Comparison of ENCODE assay signal across 18 mouse cellular contexts in the genomic region with DNA sequence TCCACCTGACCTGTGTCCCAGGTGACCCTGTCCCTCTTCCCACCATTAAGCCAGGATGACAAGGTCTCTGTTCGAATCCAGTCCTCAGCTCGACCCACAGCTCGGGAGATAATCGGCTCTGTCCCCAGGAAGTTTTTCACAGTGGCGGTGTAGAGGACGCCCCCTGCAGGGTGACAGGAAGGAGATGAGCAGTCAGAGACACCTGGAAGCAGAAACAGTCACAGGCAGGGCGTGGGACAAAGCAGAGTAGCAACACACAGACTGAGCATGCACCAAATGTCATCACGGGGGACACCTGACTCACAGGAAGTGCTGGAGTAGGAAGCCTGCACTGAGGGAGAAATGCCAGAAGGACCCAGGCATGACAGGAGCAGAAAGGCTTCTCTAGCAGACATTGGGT. TPM values are rescaled to one million over a fixed set of nuclear protein-coding genes. Genes with fewer than 3 reads are reported as not detected.
DNase-seq lines count a peak whose midpoint lies in the region; TF ChIP-seq lines count a peak whose summit lies in the region.
"Had no signal": no experiment of that assay in that cellular context is flagged by ENCODE, and none has a peak within 500 bp of the region (broad histone marks: within the 10 kb centered on the region; RNA-seq: fewer than 3 reads in every experiment).

No protein-coding gene starts in this region.

- H3K9me3 ChIP-seq in E14TG2a.4 (ENCODE audit: low read length) = no peaks in the 10 kb centered on the region
- H3K9me3 ChIP-seq: embryonic facial prominence, embryonic 13.5 days; intestine, embryonic 15.5 days; limb, embryonic 12.5 days; stomach, embryonic 15.5 days had no signal

- peaks cover 15% of the 10 kb centered on the region for H3K4me1 ChIP-seq in E14TG2a.4 (replicated peaks; ENCODE audit: low read depth, low read length)
- H3K4me1 ChIP-seq: intestine, embryonic 15.5 days; limb, embryonic 12.5 days; stomach, embryonic 15.5 days had no signal

- peaks cover 23% of the 10 kb centered on the region for H3K27me3 ChIP-seq in E14TG2a.4 (ENCODE audit: insufficient read depth, low read length)
- H3K27me3 ChIP-seq: embryonic facial prominence, embryonic 13.5 days; intestine, embryonic 15.5 days; stomach, embryonic 15.5 days had no signal

- peak; percentile 15; the same call in 1 of the 2 replicates for TF ChIP-seq CTCF in E14TG2a.4 (conservative IDR thresholded peaks at IDR 0.05; ENCODE audit: low read length)

- 0 out of 2 replicates have a peak overlapping the region, but pooled peaks have one; percentile 11 for H3K4me3 ChIP-seq in E14TG2a.4 (replicated peaks; ENCODE audit: low read length)
- H3K4me3 ChIP-seq: embryonic facial prominence, embryonic 13.5 days; gastrocnemius, adult 2 months; intestine, embryonic 15.5 days; limb, embryonic 12.5 days; stomach, embryonic 15.5 days had no signal

- DNase-seq in cerebellum, adult 9-10 months = peak; percentile 53
- DNase-seq in cerebellum, postnatal 4 days (ENCODE audit: low spot score in 2 of 2) = no peak
- peak; percentile 64 for DNase-seq in ZHBTc4 (ENCODE audit: low read depth, low spot score)
- DNase-seq in thymus, postnatal 10 days (ENCODE audit: low spot score in 2 of 2) = peak; percentile 38 to 47
- no peak for DNase-seq in gastrocnemius, postnatal 4 days (ENCODE audit: low spot score in 2 of 2)
- no peak for DNase-seq in retina, embryonic 14.5 days (ENCODE audit: low spot score)
- DNase-seq in left cerebral cortex, postnatal 14 days (ENCODE audit: low spot score in 2 of 2) = no peak
- DNase-seq: gastrocnemius, adult 2 months; heart, adult 18-20 months; lung, postnatal 14 days; right cerebral cortex, adult 18-20 months had no signal

- intact Hi-C loops in left cerebral cortex, postnatal 14 days (cut with DNase I) = no loop called here

- H3K36me3 ChIP-seq in E14TG2a.4 (ENCODE audit: insufficient read depth, low read length) = no peaks in the 10 kb centered on the region
- H3K36me3 ChIP-seq: embryonic facial prominence, embryonic 13.5 days; intestine, embryonic 15.5 days; stomach, embryonic 15.5 days had no signal

RNA-seq across cellular contexts. Expression of a gene that starts 20.0 kb away (rescaled TPM):
- total RNA-seq in gastrocnemius, postnatal 4 days (2021) = 1 to 10 TPM in 1 of 2 experiments, under 1 TPM in 1; 0.78 to 1.0 TPM
- total RNA-seq in left cerebral cortex, postnatal 14 days (2021) = 10 to 100 TPM; 44.5 to 45.6 TPM
- total RNA-seq: megakaryocyte-erythroid progenitor cell, adult 5-6 weeks had no signal

RNA-seq across cellular contexts. Expression of a gene that starts 27.2 kb away (rescaled TPM):
- total RNA-seq in gastrocnemius, postnatal 4 days (2021) = under 1 TPM in 1 of 2 experiments, not detected in 1; 0.88 TPM
- total RNA-seq in left cerebral cortex, postnatal 14 days (2021) = under 1 TPM in 1 of 2 experiments, not detected in 1; 0.23 TPM
- total RNA-seq: layer of hippocampus, adult 18-20 months had no signal

Comparison
In these comparisons a context has a peak if more than half of its experiments do, and no peak if none do; other contexts are left out.
1. DNase-seq: peak in cerebellum, adult 9-10 months (single experiment), ZHBTc4 (single experiment) and thymus, postnatal 10 days (2 of 2); none in cerebellum, postnatal 4 days (0 of 2), gastrocnemius, postnatal 4 days (0 of 2), retina, embryonic 14.5 days (single experiment) and left cerebral cortex, postnatal 14 days (0 of 2).
2. RNA of a gene that starts 20.0 kb away (total RNA-seq): 44.5 to 45.6 TPM in left cerebral cortex, postnatal 14 days; 0.78 to 1.0 TPM in gastrocnemius, postnatal 4 days; every median in the first group is over 10 times any median in the second.